Mouse (Mus musculus) monocyte, adult 5-6 weeks (primary cell): Measurements from ENCODE around the gene Enpp7. TPM values are rescaled to one million over a fixed set of nuclear protein-coding genes. Genes with fewer than 3 reads are reported as not detected.

Experiments used
- ATAC-seq: fragments of 153-309, 156-312 bp; replicated peaks from 2 replicates; pipeline ENCODE4 v1.8.0; 2017; ENCODE audit warnings: mild to moderate bottlenecking; ENCODE audit not compliant: low TSS enrichment, insufficient number of reproducible peaks, severe bottlenecking, poor library complexity, low FRiP score
- total RNA-seq: library from RNA; stranded (forward); fragments of 200-1000, 200-491, 200-594 nt; gene quantifications from 3 replicates; pipeline ENCODE4 v1.2.3, GENCODE M21; 2017

Gene Enpp7
- total RNA-seq, 1 experiment from 2014 or later: not detected

GRCm38 (mm10) chr11:118985571-118985970 lies 2.4 kb upstream of the Enpp7 start:
- ATAC-seq: no peak

GRCm38 (mm10) chr11:118992781-118993180 lies 4.8 kb downstream of the Enpp7 start:
- ATAC-seq: no peak

GRCm38 (mm10) chr11:118995448-118995847 lies 7.5 kb downstream of the Enpp7 start:
- no peak for ATAC-seq

GRCm38 (mm10) chr11:118997182-118997581 lies 9.2 kb downstream of the Enpp7 start:
- ATAC-seq: no peak

GRCm38 (mm10) chr11:118998540-118999265 lies 10.7 kb downstream of the Enpp7 start:
- peak; percentile 78 for ATAC-seq

GRCm38 (mm10) chr11:118999361-118999804 lies 11.4 kb downstream of the Enpp7 start:
- no peak for ATAC-seq

- ATAC-seq: no peak
Measured at GRCm38 (mm10) chr11:119000877-119001276, 12.9 kb downstream of the Enpp7 start.

- no peak for ATAC-seq
Measured at GRCm38 (mm10) chr11:119001493-119002128, 13.6 kb downstream of the Enpp7 start.

- no peak for ATAC-seq
Measured at GRCm38 (mm10) chr11:119005547-119006275, 17.7 kb downstream of the Enpp7 start.

GRCm38 (mm10) chr11:119006462-119006861 lies 18.5 kb downstream of the Enpp7 start:
- ATAC-seq: no peak

GRCm38 (mm10) chr11:119007461-119008456 lies 19.8 kb downstream of the Enpp7 start:
- no peak for ATAC-seq

GRCm38 (mm10) chr11:119014455-119014854 lies 26.5 kb downstream of the Enpp7 start:
- no peak for ATAC-seq

GRCm38 (mm10) chr11:119017506-119017905 lies 29.5 kb downstream of the Enpp7 start:
- no peak for ATAC-seq

GRCm38 (mm10) chr11:119021180-119021579 lies 33.2 kb downstream of the Enpp7 start:
- no peak for ATAC-seq

- ATAC-seq: no peak
Measured at GRCm38 (mm10) chr11:119022068-119022894, 34.3 kb downstream of the Enpp7 start.

GRCm38 (mm10) chr11:119022895-119023615 lies 35.1 kb downstream of the Enpp7 start, which contains the start of gene Cbx2:
Cbx2 (plus strand) TSS chr11:119022962.
- no peak for ATAC-seq

- no peak for ATAC-seq
Measured at GRCm38 (mm10) chr11:119023616-119023980, 35.6 kb downstream of the Enpp7 start.
